ENCODE assay signal across 8 mouse cellular contexts in the genomic region with DNA sequence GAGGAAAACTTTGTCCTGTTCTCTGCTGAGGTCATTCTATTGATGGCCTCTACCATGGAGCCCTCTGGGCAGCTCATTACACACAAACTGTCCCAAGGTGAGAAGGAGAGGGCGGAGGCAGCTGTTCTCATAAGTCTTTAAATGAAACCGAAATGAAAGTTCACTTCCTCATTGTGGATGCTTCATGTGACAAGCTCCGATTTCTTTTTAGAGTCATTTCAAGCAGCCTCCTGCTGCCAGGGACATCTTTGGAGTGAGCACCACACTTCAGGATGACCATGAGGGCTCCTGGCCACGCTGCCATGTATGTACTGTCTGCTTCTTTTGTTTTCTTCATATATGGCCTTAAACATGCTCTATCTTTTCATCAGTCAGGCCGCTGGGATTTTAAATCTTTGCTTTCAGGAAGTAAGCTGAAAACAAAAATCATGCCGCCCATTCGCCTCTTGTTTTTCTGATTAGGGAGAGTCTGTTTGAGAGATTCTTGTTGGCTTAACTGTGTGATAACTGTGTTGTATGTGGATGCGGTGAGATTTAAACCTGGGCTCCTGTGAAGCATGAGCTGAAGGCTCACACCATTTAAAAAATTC. TPM values are rescaled to one million over a fixed set of nuclear protein-coding genes. Genes with fewer than 3 reads are reported as not detected.
DNase-seq lines count a peak whose midpoint lies in the region; ATAC-seq and TF ChIP-seq lines count a peak whose summit lies in the region.

Gene Ctss (plus strand): TSS at position 165 of the 590 bp plus-strand sequence.

- H3K27ac ChIP-seq in cerebellum, adult 2 months (ENCODE audit: insufficient read depth, low read length) = no peak within 1 kb of the TSS
- no peak within 1 kb of the TSS for H3K27ac ChIP-seq in hindbrain, embryonic 15.5 days (replicated peaks)
- H3K27ac ChIP-seq in liver, postnatal 0 days (ENCODE audit: low read depth) = peak within 1 kb of the TSS; percentile 19; the same call in 1 of the 2 replicates
- no peak within 1 kb of the TSS for H3K27ac ChIP-seq in stomach, embryonic 16.5 days (ENCODE audit: low read length)

- TF ChIP-seq CTCF in cerebellum, adult 2 months (IDR thresholded peaks at IDR 0.05; ENCODE audit: borderline replicate concordance, insufficient read depth, low read depth, low read length) = no peak
- TF ChIP-seq CTCF in lung, adult 2 months (IDR thresholded peaks at IDR 0.05; ENCODE audit: insufficient read depth, low read length) = no peak
- TF ChIP-seq CTCF in liver, postnatal 0 days (IDR thresholded peaks at IDR 0.05; ENCODE audit: low read depth) = no peak

- 90% methylated on average over 8 of the region's 8 CpGs for WGBS in cerebellum, adult 2 months
- WGBS in lung, adult 2 months = 66% methylated on average over 8 of the region's 8 CpGs
- WGBS in hindbrain, embryonic 15.5 days = 89% methylated on average over 8 of the region's 8 CpGs
- WGBS in liver, postnatal 0 days (ENCODE audit: insufficient replicate concordance) = 48% methylated on average over 8 of the region's 8 CpGs
- 76% methylated on average over 8 of the region's 8 CpGs for WGBS in stomach, embryonic 16.5 days

- H3K9ac ChIP-seq in hindbrain, embryonic 15.5 days = no peak within 1 kb of the TSS
- H3K9ac ChIP-seq in liver, postnatal 0 days (replicated peaks) = no peak within 1 kb of the TSS
- no peak within 1 kb of the TSS for H3K9ac ChIP-seq in stomach, embryonic 16.5 days (ENCODE audit: low read length)

- H3K4me1 ChIP-seq in cerebellum, adult 2 months (ENCODE audit: control insufficient read depth, insufficient read depth, low read length) = no peaks in the 10 kb centered on the region
- peaks cover 2% of the 10 kb centered on the region; the same call in 1 of the 2 replicates for H3K4me1 ChIP-seq in lung, adult 2 months (ENCODE audit: control insufficient read depth, insufficient read depth, low read length)
- H3K4me1 ChIP-seq in hindbrain, embryonic 15.5 days (replicated peaks) = no peaks in the 10 kb centered on the region
- peaks cover 8% of the 10 kb centered on the region; the same call in 1 of the 2 replicates for H3K4me1 ChIP-seq in liver, postnatal 0 days (ENCODE audit: insufficient read depth)
- H3K4me1 ChIP-seq in stomach, embryonic 16.5 days (ENCODE audit: control insufficient read depth, insufficient read depth, low read length) = no peaks in the 10 kb centered on the region

- H3K27me3 ChIP-seq in cerebellum, adult 2 months (ENCODE audit: control insufficient read depth, insufficient read depth, low read length) = no peaks in the 10 kb centered on the region
- H3K27me3 ChIP-seq in hindbrain, embryonic 15.5 days = no peaks in the 10 kb centered on the region
- no peaks in the 10 kb centered on the region for H3K27me3 ChIP-seq in liver, postnatal 0 days (ENCODE audit: insufficient read depth, low read length)
- no peaks in the 10 kb centered on the region for H3K27me3 ChIP-seq in stomach, embryonic 16.5 days (ENCODE audit: control insufficient read depth, insufficient read depth, low read length)

- H3K4me2 ChIP-seq in hindbrain, embryonic 15.5 days = no peak within 1 kb of the TSS
- H3K4me2 ChIP-seq in liver, postnatal 0 days (ENCODE audit: low read depth, low read length) = peak within 1 kb of the TSS; percentile 34; the same call in 1 of the 2 replicates
- no peak within 1 kb of the TSS for H3K4me2 ChIP-seq in stomach, embryonic 16.5 days (ENCODE audit: low read depth, low read length)

- no peaks in the 10 kb centered on the region for H3K9me3 ChIP-seq in hindbrain, embryonic 15.5 days
- no peaks in the 10 kb centered on the region for H3K9me3 ChIP-seq in liver, postnatal 0 days (ENCODE audit: low read length)
- no peaks in the 10 kb centered on the region for H3K9me3 ChIP-seq in stomach, embryonic 16.5 days (replicated peaks; ENCODE audit: control insufficient read depth, low read length)

- H3K4me3 ChIP-seq in cerebellum, adult 2 months (replicated peaks; ENCODE audit: insufficient read depth, low read depth, low read length) = no peak within 1 kb of the TSS
- peak within 1 kb of the TSS; percentile 55 for H3K4me3 ChIP-seq in lung, adult 2 months (replicated peaks; ENCODE audit: extremely low read depth, low read depth, low read length)
- no peak within 1 kb of the TSS for H3K4me3 ChIP-seq in hindbrain, embryonic 15.5 days
- H3K4me3 ChIP-seq in liver, postnatal 0 days (ENCODE audit: low read depth, low read length) = peak within 1 kb of the TSS; percentile 21
- no peak within 1 kb of the TSS for H3K4me3 ChIP-seq in stomach, embryonic 16.5 days (replicated peaks; ENCODE audit: low read length)

- no peak for TF ChIP-seq POLR2A in cerebellum, adult 2 months (IDR thresholded peaks at IDR 0.05; ENCODE audit: borderline replicate concordance, insufficient read depth, low read length)
- peak; percentile 53; the same call in 1 of the 2 replicates for TF ChIP-seq POLR2A in lung, adult 2 months (IDR thresholded peaks at IDR 0.05; ENCODE audit: borderline replicate concordance, extremely low read depth, low read depth, low read length)

- no peak for ATAC-seq in hindbrain, embryonic 15.5 days (ENCODE audit: low FRiP score, low read depth)
- no peak for ATAC-seq in liver, postnatal 0 days
- ATAC-seq in stomach, embryonic 16.5 days (ENCODE audit: insufficient read depth, low FRiP score) = no peak

- no peak for DNase-seq in cerebellum, adult 2 months
- DNase-seq in cerebellum, adult 9-11 months = no peak
- no peak for DNase-seq in lung, adult 2 months
- no peak for DNase-seq in lung, postnatal 14 days
- no peak for DNase-seq in liver, postnatal 0 days
- no peak for DNase-seq in right cerebral cortex, postnatal 25 days

- no peak for TF ChIP-seq EP300 in liver, postnatal 0 days (IDR thresholded peaks at IDR 0.05; ENCODE audit: low read depth)

- H3K36me3 ChIP-seq in hindbrain, embryonic 15.5 days = no peaks in the 10 kb centered on the region
- no peaks in the 10 kb centered on the region for H3K36me3 ChIP-seq in liver, postnatal 0 days (replicated peaks; ENCODE audit: insufficient read depth, low read length)
- no peaks in the 10 kb centered on the region for H3K36me3 ChIP-seq in stomach, embryonic 16.5 days (ENCODE audit: control insufficient read depth, insufficient read depth, low read length)

RNA-seq across cellular contexts. Expression of gene Ctss, which starts in this region (rescaled TPM):
- polyA plus RNA-seq in cerebellum, adult 2 months (2012; rRNA removed) = 39.2 and 43.0 TPM in 2 replicates
- polyA plus RNA-seq in lung, adult 2 months (2012; rRNA removed) = 47.8 and 82.1 TPM in 2 replicates
- 14.3 and 19.3 TPM in 2 replicates for polyA plus RNA-seq in hindbrain, embryonic 15.5 days (2015; fragmentation: Nextera tagmentation; extraction: Ambion mirVana)
- 89.4 and 92.8 TPM in 2 replicates for polyA plus RNA-seq in liver, postnatal 0 days (2015; fragmentation: Nextera tagmentation; extraction: Ambion mirVana)
- 28.9 and 32.4 TPM in 2 replicates for polyA plus RNA-seq in stomach, embryonic 16.5 days (2015; fragmentation: Nextera tagmentation; extraction: Ambion mirVana)

Comparison
In these comparisons a context has a peak if more than half of its experiments do, and no peak if none do; other contexts are left out.
1. H3K4me3 ChIP-seq: peak in lung, adult 2 months (single experiment) and liver, postnatal 0 days (single experiment); none in cerebellum, adult 2 months (single experiment), hindbrain, embryonic 15.5 days (single experiment) and stomach, embryonic 16.5 days (single experiment).